Mouse (Mus musculus) embryonic facial prominence, embryonic 12.5 days (tissue): ENCODE results near the gene Gm9495. TPM values are rescaled to one million over a fixed set of nuclear protein-coding genes. Genes with fewer than 3 reads are reported as not detected.
"Not testable (repeated sequence)": the region's sequence is repeated elsewhere in the genome, so short reads cannot be mapped to it uniquely, and the experiment has no call there.

Experiments
- ATAC-seq: fragments of 200-750 bp; cut with Nextera tagmentation; 2 replicates; pipeline ENCODE4 v1.8.0; 2017; ENCODE audit not compliant: insufficient number of reproducible peaks, insufficient read depth, low FRiP score, low TSS enrichment
- H3K27ac ChIP-seq: fragments of 300-500 bp; sonication (generic); 2 replicates; pipeline ENCODE4 v1.5.1; 2016; ENCODE audit warnings: mild to moderate bottlenecking
- H3K27me3 ChIP-seq: fragments of 300-500 bp; sonication (generic); 2 replicates; pipeline ENCODE4 v1.6.1; 2016; ENCODE audit warnings: mild to moderate bottlenecking, moderate library complexity
- H3K36me3 ChIP-seq: fragments of 300-500 bp; sonication (generic); 2 replicates; pipeline ENCODE4 v1.6.1; 2016; ENCODE audit warnings: mild to moderate bottlenecking
- H3K4me1 ChIP-seq: fragments of 300-500 bp; sonication (generic); 2 replicates; pipeline ENCODE4 v1.6.1; 2016
- H3K4me2 ChIP-seq: fragments of 300-500 bp; sonication (generic); replicated peaks from 2 replicates; pipeline ENCODE4 v1.6.1; 2016; ENCODE audit warnings: mild to moderate bottlenecking, moderate library complexity
- H3K4me3 ChIP-seq: fragments of 300-500 bp; sonication (generic); 2 replicates; pipeline ENCODE4 v1.5.1; 2016; ENCODE audit warnings: mild to moderate bottlenecking
- H3K9ac ChIP-seq: fragments of 300-500 bp; sonication (generic); 2 replicates; pipeline ENCODE4 v1.6.1; 2016; ENCODE audit warnings: mild to moderate bottlenecking, moderate library complexity
- H3K9me3 ChIP-seq: fragments of 300-500 bp; sonication (generic); 2 replicates; pipeline ENCODE4 v1.6.1; 2016; ENCODE audit warnings: mild to moderate bottlenecking, moderate library complexity
- WGBS: fragments of 180-500 bp; shearing (Covaris S2); methylation state at CpG from one replicate; pipeline ENCODE4 v1.1.7; 2016; 5-methylcytosine and 5-hydroxymethylcytosine counted together
- polyA plus RNA-seq: library from polyadenylated mRNA; unstranded; fragments of >200 nt; fragmentation: Nextera tagmentation; extraction: Ambion mirVana; gene quantifications from 2 replicates; pipeline ENCODE4 v1.2.1, GENCODE M21; 2016

Gene Gm9495
- polyA plus RNA-seq: not detected in 2 replicates

DNA sequence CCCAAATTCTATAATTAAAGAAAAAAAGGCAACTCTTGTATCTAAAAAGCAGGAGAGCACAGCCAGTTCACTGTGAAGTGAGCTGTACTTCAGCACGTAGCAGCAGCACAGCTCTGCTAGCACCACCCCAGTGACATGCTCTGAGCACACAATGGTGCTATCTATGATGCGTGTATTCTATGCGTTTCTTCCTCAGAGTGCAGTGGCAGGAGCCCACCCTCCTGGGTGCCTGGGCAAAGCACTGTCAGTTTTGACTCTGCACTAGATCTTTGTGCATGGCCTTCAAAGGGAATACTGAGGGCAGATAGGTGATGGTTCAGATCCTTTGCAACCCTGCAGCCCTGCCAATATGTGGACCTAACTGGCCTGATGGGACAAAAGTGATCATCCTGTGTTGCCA lies at the start of gene Gm9495:
Gene Gm9495 (minus strand): TSS at position 101 of the 400 bp plus-strand sequence.
- not testable (repeated sequence) for H3K4me1 ChIP-seq, H3K4me2 ChIP-seq, H3K4me3 ChIP-seq, H3K9ac ChIP-seq, H3K9me3 ChIP-seq, ATAC-seq, H3K36me3 ChIP-seq, H3K27ac ChIP-seq, H3K27me3 ChIP-seq
- WGBS: 78% methylated on average over 2 of the region's 3 CpGs

GRCm38 (mm10) chr8:69474946-69475345 lies 21.6 kb upstream of the Gm9495 start:
- H3K4me2 ChIP-seq, H3K27ac ChIP-seq, H3K36me3 ChIP-seq, H3K4me1 ChIP-seq, ATAC-seq, H3K4me3 ChIP-seq, H3K9ac ChIP-seq, H3K27me3 ChIP-seq, H3K9me3 ChIP-seq: not testable (repeated sequence)
- WGBS: 77% methylated on average over 3 of the region's 3 CpGs

DNA sequence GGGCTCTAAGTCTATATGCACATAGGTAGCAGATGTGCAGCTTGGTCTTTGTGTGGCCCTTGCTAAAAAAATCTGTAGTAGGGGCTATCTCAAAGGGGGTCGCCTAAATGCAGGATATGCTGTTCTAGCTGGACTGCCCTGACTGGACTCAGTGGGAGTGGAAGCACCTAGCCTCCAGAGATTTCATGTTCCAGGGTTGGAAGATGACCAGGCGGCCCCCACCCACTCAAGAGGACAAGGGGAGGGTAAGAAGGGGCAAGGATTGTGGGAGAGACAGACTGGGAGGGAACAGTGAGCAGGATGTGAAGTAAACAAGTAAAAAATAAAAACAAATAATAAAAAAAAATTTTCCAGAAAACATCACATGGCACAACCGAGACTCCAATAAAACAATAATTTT lies 33.3 kb downstream of the Gm9495 start:
- not testable (repeated sequence) for H3K4me3 ChIP-seq, ATAC-seq, H3K4me1 ChIP-seq, H3K9ac ChIP-seq, H3K27ac ChIP-seq, H3K4me2 ChIP-seq, H3K9me3 ChIP-seq, H3K27me3 ChIP-seq, H3K36me3 ChIP-seq
- whole genome bisulfite sequencing: 66% methylated on average over 3 of the region's 3 CpGs

- Histone ChIP-seq H3K4me3 (no peak overlapping the region), H3K9me3 (no peaks in the 10 kb centered on the region), H3K27ac (no peak overlapping the region), H3K4me2 (no peak overlapping the region), H3K9ac (no peak overlapping the region), H3K4me1 (no peaks in the 10 kb centered on the region), H3K27me3 (no peaks in the 10 kb centered on the region), H3K36me3 (no peaks in the 10 kb centered on the region)
- ATAC-seq: no peak
- WGBS: 88% methylated on average over 1 of the region's 1 CpGs
Measured at GRCm38 (mm10) chr8:69414326-69414725, 39.0 kb downstream of the Gm9495 start.

- H3K36me3 ChIP-seq: no peaks in the 10 kb centered on the region
- no peak overlapping the region for H3K9ac ChIP-seq
- H3K4me2 ChIP-seq: no peak overlapping the region
- no peak for ATAC-seq
- H3K27me3 ChIP-seq: no peaks in the 10 kb centered on the region
- 91% methylated on average over 6 of the region's 6 CpGs for WGBS
- H3K4me1 ChIP-seq: no peaks in the 10 kb centered on the region
- H3K9me3 ChIP-seq: no peaks in the 10 kb centered on the region; the same call in 1 of the 2 replicates
- no peak overlapping the region for H3K4me3 ChIP-seq
- no peak overlapping the region for H3K27ac ChIP-seq
Measured at GRCm38 (mm10) chr8:69404768-69405167, 48.6 kb downstream of the Gm9495 start.

- no peaks in the 10 kb centered on the region for H3K36me3 ChIP-seq
- H3K27ac ChIP-seq: no peak overlapping the region
Measured at GRCm38 (mm10) chr8:69399956-69400443, 53.4 kb downstream of the Gm9495 start.

DNA sequence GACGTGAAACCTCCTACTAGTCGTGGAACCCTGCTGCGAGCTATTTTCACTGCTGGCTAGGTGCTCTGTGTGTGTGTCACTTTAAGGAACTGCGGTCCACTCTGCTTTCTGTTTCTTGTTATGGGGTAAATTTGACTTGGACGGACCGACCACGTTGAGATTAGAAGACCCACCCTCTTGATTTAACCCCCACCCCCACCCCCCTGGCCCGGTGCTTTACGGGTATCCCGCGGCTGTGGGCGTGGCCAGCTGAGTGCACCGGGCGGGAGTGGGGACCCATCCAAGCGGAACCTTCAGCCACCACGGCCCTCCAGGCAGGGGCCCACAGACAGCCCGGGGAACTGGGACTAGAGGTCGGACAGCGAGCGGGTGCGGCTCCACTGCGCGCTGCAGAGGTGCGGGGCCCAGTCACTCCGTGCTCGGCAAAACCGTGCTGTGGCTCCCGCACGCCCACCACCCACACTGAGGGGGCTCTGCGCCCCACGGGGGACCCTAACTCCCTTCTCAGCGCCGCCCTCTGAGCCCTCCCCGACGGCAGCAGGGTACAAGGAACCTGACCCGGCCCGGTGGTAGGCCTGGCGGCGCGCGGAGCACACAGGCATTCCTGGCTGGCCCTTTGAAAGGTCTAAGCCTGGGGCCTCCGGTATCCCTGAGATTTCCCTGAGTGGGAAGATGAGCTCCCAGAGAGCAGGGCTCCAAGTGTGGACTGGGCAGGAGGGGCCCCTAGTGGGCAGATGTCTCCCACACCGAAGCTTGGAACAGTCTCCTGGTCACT lies 54.0 kb downstream of the Gm9495 start:
- WGBS: 10% methylated on average over 43 of the region's 43 CpGs
- H3K4me1 ChIP-seq: no peaks in the 10 kb centered on the region

More at GRCm38 (mm10) chr8:69399956-69400443, 53.4 kb downstream of the Gm9495 start:
- no peaks in the 10 kb centered on the region for H3K4me1 ChIP-seq
- 0 out of 2 replicates have a peak overlapping the region, but pooled peaks have one; percentile 56 for H3K9ac ChIP-seq
- H3K4me2 ChIP-seq: peak overlapping the region; percentile 69
- 77% methylated on average over 4 of the region's 4 CpGs for WGBS
- no peaks in the 10 kb centered on the region for H3K27me3 ChIP-seq
- H3K4me3 ChIP-seq: peak overlapping the region; percentile 49
- no peaks in the 10 kb centered on the region; the same call in 1 of the 2 replicates for H3K9me3 ChIP-seq
- ATAC-seq: no peak

DNA sequence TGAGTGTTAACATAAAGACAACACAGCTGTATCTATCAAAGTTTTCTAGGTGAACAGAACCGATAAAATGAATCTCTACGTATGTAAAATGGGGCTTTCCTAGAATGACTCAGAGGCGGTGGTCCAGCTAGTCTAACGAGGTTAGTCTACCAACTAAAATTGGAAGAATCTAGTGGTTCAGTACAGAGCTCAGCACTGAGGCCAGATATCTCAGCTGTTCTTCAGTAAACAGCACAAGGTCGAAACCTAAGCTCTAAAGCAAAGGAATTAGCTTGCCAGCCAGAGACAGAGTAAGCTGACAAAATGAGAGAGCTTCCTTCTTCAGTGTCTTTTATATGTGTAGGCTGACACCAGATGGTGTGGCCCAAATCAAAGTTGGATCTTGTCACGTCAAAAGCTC lies 57.2 kb downstream of the Gm9495 start:
- H3K4me3 ChIP-seq: no peak overlapping the region
- peaks cover 14% of the 10 kb centered on the region for H3K9me3 ChIP-seq
- H3K4me2 ChIP-seq: no peak overlapping the region; the same call in 1 of the 2 replicates
- no peak overlapping the region for H3K27ac ChIP-seq
- no peaks in the 10 kb centered on the region for H3K27me3 ChIP-seq
- H3K4me1 ChIP-seq: no peaks in the 10 kb centered on the region
- no peak for ATAC-seq
- H3K9ac ChIP-seq: no peak overlapping the region
- WGBS: 81% methylated on average over 6 of the region's 6 CpGs
- H3K36me3 ChIP-seq: peaks cover 13% of the 10 kb centered on the region

More for the DNA sequence above, 54.0 kb downstream of the Gm9495 start:
- Histone ChIP-seq H3K27me3 (no peaks in the 10 kb centered on the region), H3K27ac (peak overlapping the region; percentile 41), H3K9me3 (no peaks in the 10 kb centered on the region; the same call in 1 of the 2 replicates), H3K4me3 (peak overlapping the region; percentile 49), H3K9ac (peak overlapping the region; percentile 56), H3K4me2 (peak overlapping the region; percentile 69), H3K36me3 (no peaks in the 10 kb centered on the region)
- ATAC-seq: peak; percentile 55

GRCm38 (mm10) chr8:69395050-69395789 lies 58.1 kb downstream of the Gm9495 start:
- Histone ChIP-seq H3K9me3 (peaks cover 19% of the 10 kb centered on the region), H3K4me2 (peak overlapping the region; percentile 46), H3K27me3 (no peaks in the 10 kb centered on the region), H3K9ac (peak overlapping the region; percentile 75), H3K4me3 (peak overlapping the region; percentile 65), H3K36me3 (peaks cover 20% of the 10 kb centered on the region), H3K27ac (peak overlapping the region; percentile 96), H3K4me1 (no peaks in the 10 kb centered on the region)
- 1% methylated on average over 26 of the region's 26 CpGs for WGBS
- peak; percentile 97 for ATAC-seq

- peaks cover 26% of the 10 kb centered on the region for H3K36me3 ChIP-seq
Measured at GRCm38 (mm10) chr8:69384361-69384760, 69.0 kb downstream of the Gm9495 start.

More at GRCm38 (mm10) chr8:69384361-69384760, 69.0 kb downstream of the Gm9495 start:
- Histone ChIP-seq H3K27me3 (no peaks in the 10 kb centered on the region), H3K4me3 (no peak overlapping the region), H3K27ac (no peak overlapping the region), H3K9me3 (peaks cover 37% of the 10 kb centered on the region), H3K4me1 (no peaks in the 10 kb centered on the region), H3K4me2 (no peak overlapping the region), H3K9ac (no peak overlapping the region)
- ATAC-seq: no peak
- 95% methylated on average over 6 of the region's 6 CpGs for WGBS
